Mouse (Mus musculus): Measurements from ENCODE around the gene Vmn1r226. TPM values are rescaled to one million over a fixed set of nuclear protein-coding genes. Genes with fewer than 3 reads are reported as not detected.

Gene Vmn1r226
- polyA plus RNA-seq (2015; fragmentation: Nextera tagmentation; extraction: Ambion mirVana) = not detected in 2 replicates

DNA sequence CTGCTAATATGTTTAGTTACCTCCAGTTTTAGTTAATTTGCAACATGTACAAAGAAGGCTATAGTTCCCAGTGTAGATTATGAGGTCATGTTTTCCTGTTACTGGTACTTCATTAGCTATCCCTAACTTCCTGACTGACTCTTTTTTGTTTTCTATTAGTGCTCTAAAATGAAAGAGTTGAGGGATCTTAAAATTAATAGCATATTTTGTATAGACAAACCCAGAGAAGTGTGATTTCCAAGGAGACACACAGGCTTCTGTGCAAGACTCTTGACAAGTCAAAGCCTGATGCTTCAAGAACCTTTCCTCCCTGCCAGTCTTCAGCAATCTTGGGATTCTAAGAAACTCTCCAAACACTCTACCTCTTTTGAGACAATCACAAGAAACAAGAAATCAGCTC is at the start of gene Vmn1r226:
Vmn1r226 (plus strand) TSS at position 301 of the 400 bp plus-strand sequence.
- Histone ChIP-seq H3K36me3 (no peaks in the 10 kb centered on the region), H3K9ac (no peak within 1 kb of the TSS), H3K27ac (no peak within 1 kb of the TSS), H3K4me1 (no peaks in the 10 kb centered on the region), H3K27me3 (no peaks in the 10 kb centered on the region), H3K4me2 (no peak within 1 kb of the TSS), H3K4me3 (no peak within 1 kb of the TSS), H3K9me3 (no peaks in the 10 kb centered on the region; the same call in 1 of the 2 replicates)
- no peak for ATAC-seq (ENCODE audit: insufficient number of reproducible peaks, insufficient read depth, low FRiP score, low TSS enrichment, low read depth)

DNA sequence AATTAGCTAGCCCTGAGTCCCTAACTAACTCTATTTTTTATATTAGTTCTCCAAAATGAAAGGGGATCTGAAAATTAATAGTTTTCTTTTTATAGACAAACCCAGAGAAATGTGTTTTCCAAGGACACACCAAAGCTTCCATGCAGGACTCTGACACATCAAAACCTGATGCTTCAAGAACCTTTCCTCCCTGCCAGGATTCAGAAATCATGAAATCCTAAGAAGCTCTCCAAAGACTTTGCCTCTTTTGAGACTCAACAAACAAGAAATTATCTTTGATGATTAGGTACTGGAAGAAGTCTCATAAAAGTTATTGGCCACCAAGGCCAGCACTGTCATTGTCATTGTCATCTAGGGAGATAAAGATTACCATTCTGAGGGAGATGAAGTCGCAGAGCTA is 46.9 kb downstream of the Vmn1r226 start, which contains the start of gene Vmn1r227:
Vmn1r227 (plus strand) TSS at position 301 of the 400 bp plus-strand sequence.
- Histone ChIP-seq H3K4me3 (no peak within 1 kb of the TSS), H3K27ac (no peak within 1 kb of the TSS), H3K27me3 (no peaks in the 10 kb centered on the region), H3K4me1 (no peaks in the 10 kb centered on the region), H3K4me2 (no peak within 1 kb of the TSS), H3K9ac (no peak within 1 kb of the TSS), H3K9me3 (0 out of 2 replicates have a peak, but pooled peaks cover 9% of the 10 kb centered on the region), H3K36me3 (no peaks in the 10 kb centered on the region)
- 43% methylated on average over 1 of the region's 1 CpGs for WGBS
- no peak for ATAC-seq (ENCODE audit: insufficient number of reproducible peaks, insufficient read depth, low FRiP score, low TSS enrichment, low read depth)

Other genes starting within 250 kb of the Vmn1r226 start
- gene Vmn2r108, start 201.5 kb upstream of the Vmn1r226 start, polyA plus RNA-seq (2015; fragmentation: Nextera tagmentation; extraction: Ambion mirVana) = not detected in 2 replicates
- not detected in 2 replicates for gene Vmn1r225, start 184.7 kb upstream of the Vmn1r226 start, polyA plus RNA-seq (2015; fragmentation: Nextera tagmentation; extraction: Ambion mirVana)
- not detected in 2 replicates for gene Vmn2r109, start 118.1 kb upstream of the Vmn1r226 start, polyA plus RNA-seq (2015; fragmentation: Nextera tagmentation; extraction: Ambion mirVana)
- gene Vmn2r110, start 86.4 kb upstream of the Vmn1r226 start, polyA plus RNA-seq (2015; fragmentation: Nextera tagmentation; extraction: Ambion mirVana) = 0.03 TPM in 1 of 2 replicates, not detected in the other
- not detected in 2 replicates for gene Fpr-rs3, start 58.0 kb upstream of the Vmn1r226 start, polyA plus RNA-seq (2015; fragmentation: Nextera tagmentation; extraction: Ambion mirVana)
- not detected in 2 replicates for gene Vmn1r227, start 47.0 kb downstream of the Vmn1r226 start, polyA plus RNA-seq (2015; fragmentation: Nextera tagmentation; extraction: Ambion mirVana)
- not detected in 2 replicates for gene Vmn1r228, start 103.3 kb downstream of the Vmn1r226 start, polyA plus RNA-seq (2015; fragmentation: Nextera tagmentation; extraction: Ambion mirVana)
- not detected in 2 replicates for gene Vmn1r229, start 128.7 kb downstream of the Vmn1r226 start, polyA plus RNA-seq (2015; fragmentation: Nextera tagmentation; extraction: Ambion mirVana)
- gene Vmn1r230, start 157.6 kb downstream of the Vmn1r226 start, polyA plus RNA-seq (2015; fragmentation: Nextera tagmentation; extraction: Ambion mirVana) = not detected in 2 replicates
- gene Vmn1r231, start 222.2 kb downstream of the Vmn1r226 start, polyA plus RNA-seq (2015; fragmentation: Nextera tagmentation; extraction: Ambion mirVana) = not detected in 2 replicates
- gene Vmn1r232, start 236.9 kb downstream of the Vmn1r226 start, polyA plus RNA-seq (2015; fragmentation: Nextera tagmentation; extraction: Ambion mirVana) = not detected in 2 replicates

Data from embryonic facial prominence, embryonic 13.5 days (tissue).